8 mouse cellular contexts compared by ENCODE assay signal in genomic region chr4:34551098-34551809, GRCm38 (mm10). TPM values are rescaled to one million over a fixed set of nuclear protein-coding genes. Genes with fewer than 3 reads are reported as not detected.
A peak's percentile ranks its signal among the peaks of the same experiment; 100 is the strongest.
DNase-seq lines count a peak whose midpoint lies in the region; ATAC-seq and TF ChIP-seq lines count a peak whose summit lies in the region.

No protein-coding gene starts in this region.

- DNase-seq in ES-E14 (ENCODE audit: low read depth, low spot score): peak; percentile 47
- DNase-seq in brain, adult 2 months (ENCODE audit: low read depth, low spot score): peak; percentile 62
- DNase-seq in lung, embryonic 14.5 days: peak; percentile 79
- DNase-seq in thymus, postnatal 4 days: peak; percentile 75

- WGBS in heart, embryonic 12.5 days: under 1% methylated on average over 50 of the region's 50 CpGs
- WGBS in kidney, embryonic 15.5 days: 0% methylated on average over 50 of the region's 50 CpGs
- under 1% methylated on average over 42 of the region's 50 CpGs for WGBS in lung, embryonic 14.5 days

- H3K9ac ChIP-seq in ES-E14 (ENCODE audit: insufficient read depth, low read depth, low read length, poor library complexity, severe bottlenecking): peak overlapping the region; percentile 96
- peak overlapping the region; percentile 97 for H3K9ac ChIP-seq in heart, embryonic 12.5 days
- H3K9ac ChIP-seq in kidney, embryonic 15.5 days: peak overlapping the region; percentile 98
- H3K9ac ChIP-seq in lung, embryonic 14.5 days: peak overlapping the region; percentile 84

- ATAC-seq in erythroblast, adult 5-6 weeks (replicated peaks; ENCODE audit: low FRiP score, poor library complexity, severe bottlenecking): peak; percentile 79
- ATAC-seq in heart, embryonic 12.5 days (ENCODE audit: insufficient number of reproducible peaks, low FRiP score): peak; percentile 72
- peak; percentile 85 for ATAC-seq in kidney, embryonic 15.5 days (replicated peaks; ENCODE audit: low FRiP score)
- ATAC-seq in lung, embryonic 14.5 days (ENCODE audit: insufficient read depth): peak; percentile 76
- ATAC-seq in neutrophil, adult 5-6 weeks (ENCODE audit: extremely low read depth, insufficient number of reproducible peaks, low FRiP score, poor library complexity, severe bottlenecking): peak; percentile 37; the same call in 1 of the 2 replicates

- peak overlapping the region; percentile 80 for H3K4me2 ChIP-seq in heart, embryonic 12.5 days
- H3K4me2 ChIP-seq in kidney, embryonic 15.5 days: peak overlapping the region; percentile 63
- peak overlapping the region; percentile 70 for H3K4me2 ChIP-seq in lung, embryonic 14.5 days

- no peaks in the 10 kb centered on the region for H3K9me3 ChIP-seq in ES-E14 (ENCODE audit: control insufficient read depth, insufficient read depth, low read depth, low read length)
- no peaks in the 10 kb centered on the region for H3K9me3 ChIP-seq in heart, embryonic 12.5 days (replicated peaks)
- no peaks in the 10 kb centered on the region for H3K9me3 ChIP-seq in kidney, embryonic 15.5 days (replicated peaks)
- no peaks in the 10 kb centered on the region for H3K9me3 ChIP-seq in lung, embryonic 14.5 days (ENCODE audit: low read depth, low read length)

- H3K27me3 ChIP-seq in heart, embryonic 12.5 days (replicated peaks): no peaks in the 10 kb centered on the region
- H3K27me3 ChIP-seq in kidney, embryonic 15.5 days: no peaks in the 10 kb centered on the region
- H3K27me3 ChIP-seq in lung, embryonic 14.5 days (ENCODE audit: insufficient read depth, low read length): no peaks in the 10 kb centered on the region

- no peak for TF ChIP-seq CTCF in lung, embryonic 14.5 days (IDR thresholded peaks at IDR 0.05; ENCODE audit: low read depth)

- in situ Hi-C loops in ES-E14 (cut with MboI; ENCODE audit: low sequenced_read_pairs in 2 of 2, unreplicated experiment in 2 of 2): no loop called here

- peaks cover 2% of the 10 kb centered on the region; the same call in 1 of the 2 replicates for H3K36me3 ChIP-seq in ES-E14 (ENCODE audit: control insufficient read depth, insufficient read depth, low read length, poor library complexity, severe bottlenecking)
- peaks cover 5% of the 10 kb centered on the region; the same call in 1 of the 2 replicates for H3K36me3 ChIP-seq in heart, embryonic 12.5 days
- peaks cover 8% of the 10 kb centered on the region for H3K36me3 ChIP-seq in kidney, embryonic 15.5 days
- no peaks in the 10 kb centered on the region for H3K36me3 ChIP-seq in lung, embryonic 14.5 days (ENCODE audit: insufficient read depth)

- peak overlapping the region; percentile 78 for H3K27ac ChIP-seq in ES-E14 (ENCODE audit: insufficient read depth, low read depth, low read length, poor library complexity, severe bottlenecking)
- H3K27ac ChIP-seq in heart, embryonic 12.5 days (ENCODE audit: poor library complexity, severe bottlenecking): peak overlapping the region; percentile 90
- peak overlapping the region; percentile 97 for H3K27ac ChIP-seq in kidney, embryonic 15.5 days
- H3K27ac ChIP-seq in lung, embryonic 14.5 days (ENCODE audit: low read depth): peak overlapping the region; percentile 92

- peaks cover 3 to 6% of the 10 kb centered on the region in 2 experiments for H3K4me1 ChIP-seq in ES-E14 (ENCODE audit: control insufficient read depth in 2 of 2, insufficient read depth in 2 of 2, low read length in 2 of 2, poor library complexity in 1 of 2)
- peaks cover 24% of the 10 kb centered on the region for H3K4me1 ChIP-seq in heart, embryonic 12.5 days (replicated peaks)
- H3K4me1 ChIP-seq in kidney, embryonic 15.5 days: peaks cover 23% of the 10 kb centered on the region
- H3K4me1 ChIP-seq in lung, embryonic 14.5 days (ENCODE audit: insufficient read depth): peaks cover 6% of the 10 kb centered on the region; the same call in 1 of the 2 replicates

- H3K4me3 ChIP-seq in ES-E14 (ENCODE audit: insufficient read depth in 1 of 2, low read depth in 1 of 2, low read length in 2 of 2, poor library complexity in 1 of 2, severe bottlenecking in 1 of 2): peak overlapping the region; percentile 88 to 95
- H3K4me3 ChIP-seq in heart, embryonic 12.5 days: peak overlapping the region; percentile 77
- peak overlapping the region; percentile 97 for H3K4me3 ChIP-seq in kidney, embryonic 15.5 days (replicated peaks)
- peak overlapping the region; percentile 97 for H3K4me3 ChIP-seq in lung, embryonic 14.5 days (ENCODE audit: low read depth, low read length)

TF ChIP-seq in ES-E14, 5 proteins besides CTCF, POLR2A, EP300 and RAD21:
- TF ChIP-seq MAFK (IDR thresholded peaks at IDR 0.05; ENCODE audit: insufficient read depth, low read depth, low read length): no peak
TF ChIP-seq in ES-E14: peak in this region for 0.

RNA-seq across cellular contexts. Expression of gene Akirin2, which starts 0.5 kb away (rescaled TPM):
- 37.4 and 56.4 TPM in 2 replicates for total RNA-seq in ES-E14 (2012; rRNA removed)
- total RNA-seq in erythroblast, adult 5-6 weeks (2015; ENCODE audit: low replicate concordance): 47.1 and 80.7 TPM in 2 replicates
- total RNA-seq in erythroblast, adult 5-6 weeks (2017; ENCODE audit: low replicate concordance): 84.6 and 95.6 TPM in 2 replicates
- polyA plus RNA-seq in heart, embryonic 12.5 days (2016; fragmentation: Nextera tagmentation; extraction: Ambion mirVana): 61.3 and 63.2 TPM in 2 replicates
- 59.3 and 65.1 TPM in 2 replicates for polyA plus RNA-seq in kidney, embryonic 15.5 days (2015; fragmentation: Nextera tagmentation; extraction: Ambion mirVana)
- 56.1 and 60.0 TPM in 2 replicates for polyA plus RNA-seq in lung, embryonic 14.5 days (2014; fragmentation: Nextera tagmentation; extraction: Ambion mirVana)
- 58.8 and 58.9 TPM in 2 replicates for total RNA-seq in neutrophil, adult 5-6 weeks (2017)

Comparison
In these comparisons a context has a peak if more than half of its experiments do, and no peak if none do; other contexts are left out.
1. Peak in every context shown above with its lines: DNase-seq, ATAC-seq, H3K4me3 ChIP-seq and H3K27ac ChIP-seq.